Mouse (Mus musculus) midbrain, embryonic 11.5 days (tissue): ENCODE measurements around the gene Mvd. TPM values are rescaled to one million over a fixed set of nuclear protein-coding genes. Genes with fewer than 3 reads are reported as not detected.

Experiments used
- ATAC-seq: fragments of 200-750 bp; cut with Nextera tagmentation; 2 replicates; pipeline ENCODE4 v1.8.0; 2017; ENCODE audit warnings: moderate TSS enrichment, moderate library complexity; ENCODE audit not compliant: low FRiP score
- DNase-seq: peaks from one replicate; pipeline ENCODE4 v3.0.0; 2015; ENCODE audit warnings: low spot score; ENCODE audit errors: missing footprints
- H3K27ac ChIP-seq: fragments of 300-500 bp; sonication (generic); 2 replicates; pipeline ENCODE4 v1.5.1; 2014; ENCODE audit warnings: low read depth, low read length
- H3K27me3 ChIP-seq: fragments of 300-500 bp; sonication (generic); 2 replicates; pipeline ENCODE4 v1.6.1; 2014; ENCODE audit warnings: mild to moderate bottlenecking, low read length, moderate library complexity, mixed read lengths; ENCODE audit not compliant: control insufficient read depth, insufficient read depth
- H3K36me3 ChIP-seq: fragments of 300-500 bp; sonication (generic); 2 replicates; pipeline ENCODE4 v1.6.1; 2014; ENCODE audit warnings: mild to moderate bottlenecking, low read length, moderate library complexity, mixed read lengths; ENCODE audit not compliant: control insufficient read depth, insufficient read depth
- H3K4me1 ChIP-seq: fragments of 300-500 bp; sonication (generic); 2 replicates; pipeline ENCODE4 v1.6.1; 2014; ENCODE audit warnings: low read length; ENCODE audit not compliant: control insufficient read depth, insufficient read depth
- H3K4me2 ChIP-seq: fragments of 300-500 bp; sonication (generic); 2 replicates; pipeline ENCODE4 v1.6.1; 2014; ENCODE audit warnings: mild to moderate bottlenecking, moderate library complexity
- H3K4me3 ChIP-seq: fragments of 300-500 bp; sonication (generic); 2 replicates; pipeline ENCODE4 v1.5.1; 2014; ENCODE audit warnings: low read depth, low read length
- H3K9ac ChIP-seq: fragments of 300-500 bp; sonication (generic); 2 replicates; pipeline ENCODE4 v1.6.1; 2014; ENCODE audit warnings: low read length
- H3K9me3 ChIP-seq: fragments of 300-500 bp; sonication (generic); 2 replicates; pipeline ENCODE4 v1.6.1; 2016; ENCODE audit warnings: low read length; ENCODE audit not compliant: control insufficient read depth
- WGBS: fragments of 180-500 bp; shearing (Covaris S2); extraction: QIAGEN DNeasy Blood & Tissue Kit; methylation state at CpG from one replicate; pipeline ENCODE4 v1.1.7; 2014; 5-methylcytosine and 5-hydroxymethylcytosine counted together
- microRNA-seq: library from miRNA; unstranded; fragments of <30 nt; microRNA quantifications from one replicate; pipeline ENCODE4, GENCODE M21; 2017
- polyA plus RNA-seq: library from polyadenylated mRNA; unstranded; fragments of >200 nt; fragmentation: Nextera tagmentation; extraction: Ambion mirVana; gene quantifications from 2 replicates; pipeline ENCODE4 v1.2.1, GENCODE M21; 2014

Mvd gene
- polyA plus RNA-seq, 1 experiment from 2014 or later, result 48.1 TPM

DNA sequence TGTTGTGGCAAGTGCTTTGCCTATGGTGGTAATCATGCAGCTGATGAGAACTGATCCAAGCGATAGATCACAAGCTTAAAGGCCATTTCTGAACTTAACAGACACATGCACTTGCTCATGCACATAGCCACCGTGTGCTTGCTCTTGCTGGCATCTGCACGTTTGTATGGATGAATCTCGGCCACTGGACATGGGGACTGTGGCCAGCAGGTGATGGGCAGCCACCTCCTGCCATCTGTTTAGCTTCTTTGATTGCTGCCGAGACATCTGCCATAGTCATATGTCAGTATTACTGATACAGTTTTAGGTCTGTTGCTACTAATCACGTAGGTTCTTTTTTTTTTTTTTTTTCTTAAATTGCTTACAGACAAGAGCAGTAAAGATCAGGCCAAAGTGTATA lies 47.9 kb downstream of the Mvd start:
- H3K36me3 ChIP-seq, result peaks cover 24% of the 10 kb centered on the region
- H3K9ac ChIP-seq, result no peak overlapping the region
- no peaks in the 10 kb centered on the region for H3K9me3 ChIP-seq
- no peaks in the 10 kb centered on the region for H3K27me3 ChIP-seq
- no peaks in the 10 kb centered on the region for H3K4me1 ChIP-seq
- DNase-seq (peak; percentile 21), ATAC-seq (no peak)
- no peak overlapping the region for H3K27ac ChIP-seq
- no peak overlapping the region for H3K4me3 ChIP-seq
- H3K4me2 ChIP-seq, result no peak overlapping the region
- 91% methylated on average over 6 of the region's 6 CpGs for WGBS

DNA sequence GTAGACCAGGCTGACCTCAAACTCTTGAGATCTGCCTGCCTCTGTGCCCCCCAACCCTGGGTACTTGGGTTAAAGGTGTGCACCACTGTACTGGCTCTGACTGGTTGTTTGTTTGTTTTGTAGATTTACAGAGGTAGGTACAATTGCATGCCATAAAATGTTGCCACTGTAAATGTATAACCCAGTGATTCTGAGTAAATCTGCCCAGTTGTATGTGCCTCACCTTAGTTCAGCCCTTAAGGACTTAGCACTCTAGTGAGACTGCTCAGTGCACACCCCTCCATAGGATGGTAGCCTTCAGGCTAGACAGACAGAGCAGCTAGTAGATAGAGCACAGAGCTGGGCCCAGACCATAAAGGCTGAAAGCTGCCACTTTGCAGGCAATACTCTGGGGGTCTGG lies 49.5 kb downstream of the Mvd start:
- no peaks in the 10 kb centered on the region for H3K9me3 ChIP-seq
- H3K4me3 ChIP-seq, result no peak overlapping the region
- no peak for ATAC-seq
- peaks cover 24% of the 10 kb centered on the region for H3K36me3 ChIP-seq
- DNase-seq, result peak; percentile 53
- H3K9ac ChIP-seq, result no peak overlapping the region
- no peaks in the 10 kb centered on the region for H3K4me1 ChIP-seq
- no peak overlapping the region for H3K4me2 ChIP-seq
- H3K27ac ChIP-seq, result no peak overlapping the region
- no peaks in the 10 kb centered on the region for H3K27me3 ChIP-seq

DNA sequence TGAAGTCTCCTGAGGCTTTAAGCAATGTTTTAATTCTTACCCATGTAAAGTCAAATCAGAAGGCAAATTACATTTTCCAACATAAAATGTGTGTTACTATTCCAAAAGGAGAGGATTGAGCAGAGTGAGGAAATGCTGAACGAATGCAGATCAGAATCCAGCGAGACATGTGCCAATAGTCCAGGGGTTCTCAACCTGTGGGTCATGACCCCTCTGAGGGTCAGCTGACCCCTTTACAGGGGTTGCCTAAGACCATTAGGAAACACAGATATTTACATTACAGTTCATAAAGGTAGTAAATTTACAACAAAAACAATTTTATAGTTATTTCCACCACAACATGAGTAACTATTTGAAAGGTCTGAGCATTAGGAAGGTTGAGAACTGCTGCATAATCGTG lies 52.5 kb downstream of the Mvd start:
- H3K27ac ChIP-seq, result no peak overlapping the region
- no peaks in the 10 kb centered on the region for H3K27me3 ChIP-seq
- no peak overlapping the region for H3K9ac ChIP-seq
- H3K4me2 ChIP-seq, result no peak overlapping the region
- no peak overlapping the region for H3K4me3 ChIP-seq
- H3K4me1 ChIP-seq, result no peaks in the 10 kb centered on the region
- 89% methylated on average over 3 of the region's 3 CpGs for WGBS
- DNase-seq (no peak), ATAC-seq (no peak)
- no peaks in the 10 kb centered on the region for H3K9me3 ChIP-seq
- H3K36me3 ChIP-seq, result peaks cover 32% of the 10 kb centered on the region

- no peaks in the 10 kb centered on the region for H3K4me1 ChIP-seq
- ATAC-seq (no peak), DNase-seq (no peak)
- H3K27ac ChIP-seq, result no peak overlapping the region
- H3K4me3 ChIP-seq, result no peak overlapping the region
- no peaks in the 10 kb centered on the region for H3K27me3 ChIP-seq
- 84% methylated on average over 3 of the region's 3 CpGs for WGBS
- no peak overlapping the region for H3K4me2 ChIP-seq
- no peak overlapping the region for H3K9ac ChIP-seq
- peaks cover 37% of the 10 kb centered on the region for H3K36me3 ChIP-seq
- H3K9me3 ChIP-seq, result no peaks in the 10 kb centered on the region
Observed at GRCm38 (mm10) chr8:122389357-122389756, 53.9 kb downstream of the Mvd start.

Small RNA genes within 50 kb of the gene (microRNA-seq; reads per million reads assigned to microRNA genes)
- not detected for gene Gm24366

Other genes starting within 250 kb of the Mvd start
- 1.6 and 1.8 TPM in 2 replicates for gene Zfpm1, start 161.3 kb downstream of the Mvd start, polyA plus RNA-seq
- gene Trhr2, start 82.7 kb downstream of the Mvd start, polyA plus RNA-seq, result not detected in 2 replicates
- gene Zc3h18, start 66.8 kb downstream of the Mvd start, polyA plus RNA-seq, result 42.0 and 43.7 TPM in 2 replicates
- gene Il17c, start 21.4 kb downstream of the Mvd start, polyA plus RNA-seq, result not detected in 2 replicates
- gene Cyba, start 10.5 kb downstream of the Mvd start, polyA plus RNA-seq, result 54.4 and 61.6 TPM in 2 replicates
- gene Snai3, start 17.3 kb upstream of the Mvd start, polyA plus RNA-seq, result not detected in 2 replicates
- gene Rnf166, start 32.6 kb upstream of the Mvd start, polyA plus RNA-seq, result 23.2 and 29.7 TPM in 2 replicates
- 74.8 and 78.7 TPM in 2 replicates for gene Ctu2, start 32.7 kb upstream of the Mvd start, polyA plus RNA-seq
- gene Piezo1, start 107.9 kb upstream of the Mvd start, polyA plus RNA-seq, result 2.8 and 4.3 TPM in 2 replicates
- gene Cdt1, start 124.6 kb upstream of the Mvd start, polyA plus RNA-seq, result 25.7 and 35.8 TPM in 2 replicates
- 176 and 195 TPM in 2 replicates for gene Aprt, start 133.5 kb upstream of the Mvd start, polyA plus RNA-seq
- gene Galns, start 168.0 kb upstream of the Mvd start, polyA plus RNA-seq, result 6.0 and 6.4 TPM in 2 replicates
- 43.0 and 43.7 TPM in 2 replicates for gene Trappc2l, start 168.2 kb upstream of the Mvd start, polyA plus RNA-seq
- gene Pabpn1l, start 179.3 kb upstream of the Mvd start, polyA plus RNA-seq, result not detected in 2 replicates